Mouse (Mus musculus): Measurements from ENCODE around the gene Hoxb6. TPM values are rescaled to one million over a fixed set of nuclear protein-coding genes. Genes with fewer than 3 reads are reported as not detected.
A peak's percentile ranks its signal among the peaks of the same experiment; 100 is the strongest.

The Hoxb6 gene
- total and polyA plus RNA-seq, 3 experiments: 0.53 to 1.1 TPM; not detected in 1

DNA sequence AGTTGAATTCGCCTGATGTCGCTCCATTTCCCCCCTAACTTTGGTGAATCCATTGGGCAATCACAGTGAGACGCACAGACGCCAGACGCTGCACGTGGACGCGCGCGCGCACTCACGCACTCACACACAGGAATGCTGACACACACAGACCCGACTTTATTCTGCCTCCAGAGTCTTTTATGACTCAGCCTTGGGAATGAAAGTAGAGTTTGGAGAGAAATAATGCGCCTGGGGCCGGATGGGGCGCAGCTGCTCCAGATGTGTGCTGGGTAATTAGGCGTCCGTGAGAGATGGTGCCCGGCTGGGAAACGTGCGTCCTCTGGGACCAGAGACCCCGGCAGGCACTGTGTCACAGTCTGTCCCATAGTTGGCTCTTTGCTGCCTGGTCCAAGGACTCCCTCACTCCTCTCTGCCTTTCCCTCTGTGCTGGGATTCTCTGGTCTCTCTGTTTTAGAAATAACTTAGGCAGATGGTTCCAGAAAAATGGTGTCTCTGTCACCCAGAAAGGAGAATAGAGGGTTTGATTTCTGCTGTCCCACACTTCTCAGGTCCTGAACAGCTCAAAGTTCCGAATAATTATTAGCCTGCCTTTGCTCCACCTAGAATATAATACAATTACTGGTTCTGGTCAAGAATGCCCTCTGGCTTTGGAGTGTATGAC lies 31.8 kb upstream of the Hoxb6 start:
- Histone ChIP-seq H3K27me3 (replicated peaks) (peaks cover 94% of the 10 kb centered on the region), H3K4me1 (ENCODE audit: control insufficient read depth in 1 of 2, insufficient read depth in 2 of 2) (peaks cover 7 to 17% of the 10 kb centered on the region in 2 experiments; a peak in 3 of 4 replicates), H3K9me3 (replicated peaks; ENCODE audit: low read length) (no peaks in the 10 kb centered on the region), H3K9ac (ENCODE audit: insufficient read depth, low read depth) (no peak overlapping the region), H3K27ac (ENCODE audit: insufficient read depth, low read depth) (no peak overlapping the region), H3K4me2 (ENCODE audit: insufficient read depth, low read depth, poor library complexity, severe bottlenecking) (no peak overlapping the region), H3K79me2 (replicated peaks; ENCODE audit: control insufficient read depth, extremely low read depth, insufficient read depth, poor library complexity, severe bottlenecking) (no peaks in the 10 kb centered on the region), H3K36me3 (replicated peaks in 1 of 2; ENCODE audit: control insufficient read depth in 1 of 2, insufficient read depth in 1 of 2, low read length in 1 of 2) (no peaks in the 10 kb centered on the region), H3K4me3 (replicated peaks in 1 of 3; ENCODE audit: low read depth in 2 of 3, low read length in 2 of 3, poor library complexity in 1 of 3) (no peak overlapping the region)
- TF ChIP-seq CHD1 (IDR thresholded peaks at IDR 0.05; ENCODE audit: low read depth, low read length): no peak
- 0 out of 2 replicates have a peak, but pooled peaks have one; percentile 10 for TF ChIP-seq BHLHE40 (IDR thresholded peaks at IDR 0.05; ENCODE audit: low read depth, low read length)
- dilution Hi-C loops (cut with MboI; ENCODE audit: extremely low pct_ligation_motif_present, extremely low pct_unique_long_range_greater_than_20kb, low sequenced_read_pairs) (no loop called here), in situ Hi-C loops (cut with MboI; ENCODE audit: low pct_ligation_motif_present, low pct_unique_long_range_greater_than_20kb, low sequenced_read_pairs) (no loop called here)
- no peak for DNase-seq (ENCODE audit: extremely low read depth)

- DNase-seq (ENCODE audit: extremely low read depth): peak; percentile 63
- H3K4me1 ChIP-seq (ENCODE audit: control insufficient read depth in 1 of 2, insufficient read depth in 2 of 2): peaks cover 7 to 17% of the 10 kb centered on the region in 2 experiments; a peak in 3 of 4 replicates
- H3K27me3 ChIP-seq (replicated peaks): peaks cover 92% of the 10 kb centered on the region
- H3K9ac ChIP-seq (ENCODE audit: insufficient read depth, low read depth): no peak overlapping the region
- H3K27ac ChIP-seq (ENCODE audit: insufficient read depth, low read depth): no peak overlapping the region
- no peak overlapping the region for H3K4me3 ChIP-seq (replicated peaks in 1 of 3; ENCODE audit: low read depth in 2 of 3, low read length in 2 of 3, poor library complexity in 1 of 3)
- no peaks in the 10 kb centered on the region for H3K79me2 ChIP-seq (replicated peaks; ENCODE audit: control insufficient read depth, extremely low read depth, insufficient read depth, poor library complexity, severe bottlenecking)
- no peaks in the 10 kb centered on the region for H3K9me3 ChIP-seq (replicated peaks; ENCODE audit: low read length)
- no peak for TF ChIP-seq CHD1 (IDR thresholded peaks at IDR 0.05; ENCODE audit: low read depth, low read length)
- TF ChIP-seq ZMIZ1 (IDR thresholded peaks at IDR 0.05; ENCODE audit: low read depth, low read length): no peak
- TF ChIP-seq USF1 (IDR thresholded peaks at IDR 0.05; ENCODE audit: low read depth, low read length): no peak
- TF ChIP-seq EP300 (IDR thresholded peaks at IDR 0.05; ENCODE audit: low read length): no peak
- TF ChIP-seq E2F4 (IDR thresholded peaks at IDR 0.05; ENCODE audit: insufficient replicate concordance, low read depth, low read length): no peak
- no peak for TF ChIP-seq KAT2A (IDR thresholded peaks at IDR 0.05; ENCODE audit: insufficient replicate concordance, low read length)
- peak; percentile 51 for TF ChIP-seq SMC3 (IDR thresholded peaks at IDR 0.05; ENCODE audit: low read depth, low read length)
- TF ChIP-seq MYC (IDR thresholded peaks at IDR 0.05; ENCODE audit: low read depth, low read length): no peak
- TF ChIP-seq MAX (IDR thresholded peaks at IDR 0.05; ENCODE audit: low read length): no peak
- TF ChIP-seq USF2 (conservative IDR thresholded peaks at IDR 0.05; ENCODE audit: low read depth, low read length): no peak
- TF ChIP-seq ZC3H11A (IDR thresholded peaks at IDR 0.05; ENCODE audit: low read depth, low read length): no peak
- no peak for TF ChIP-seq MEF2A (IDR thresholded peaks at IDR 0.05; ENCODE audit: borderline replicate concordance, low read depth, low read length)
- no peak for TF ChIP-seq HCFC1 (IDR thresholded peaks at IDR 0.05; ENCODE audit: low read depth, low read length)
- TF ChIP-seq RAD21 (IDR thresholded peaks at IDR 0.05; ENCODE audit: low read depth, low read length): peak; percentile 38
- TF ChIP-seq IRF4 (IDR thresholded peaks at IDR 0.05; ENCODE audit: low read depth, low read length): 0 out of 2 replicates have a peak, but pooled peaks have one; percentile 21
- TF ChIP-seq CTCF (conservative IDR thresholded peaks at IDR 0.05 in 1 of 2, IDR thresholded peaks at IDR 0.05 in 1 of 2; ENCODE audit: low read depth in 2 of 2, low read length in 2 of 2): peak; percentile 76 to 87
- no peak for TF ChIP-seq JUN (IDR thresholded peaks at IDR 0.05; ENCODE audit: insufficient read depth, low read depth, low read length)
- no peak for TF ChIP-seq PAX5 (IDR thresholded peaks at IDR 0.05; ENCODE audit: low read length)
- no peak for TF ChIP-seq NRF1 (IDR thresholded peaks at IDR 0.05; ENCODE audit: low read depth, low read length)
- TF ChIP-seq TBP (conservative IDR thresholded peaks at IDR 0.05; ENCODE audit: low read depth, low read length): no peak
- TF ChIP-seq ZNF384 (IDR thresholded peaks at IDR 0.05; ENCODE audit: low read depth, low read length): no peak
- in situ Hi-C loops (cut with MboI; ENCODE audit: low pct_ligation_motif_present, low pct_unique_long_range_greater_than_20kb, low sequenced_read_pairs): no loop called here
- dilution Hi-C loops (cut with MboI; ENCODE audit: extremely low pct_ligation_motif_present, extremely low pct_unique_long_range_greater_than_20kb, low sequenced_read_pairs): no loop called here
- no peaks in the 10 kb centered on the region for H3K36me3 ChIP-seq (replicated peaks in 1 of 2; ENCODE audit: control insufficient read depth in 1 of 2, insufficient read depth in 1 of 2, low read length in 1 of 2)
- peak overlapping the region; percentile 49; the same call in 1 of the 2 replicates for H3K4me2 ChIP-seq (ENCODE audit: insufficient read depth, low read depth, poor library complexity, severe bottlenecking)
Measured at GRCm38 (mm10) chr11:96261323-96261890, 30.9 kb upstream of the Hoxb6 start.
